Mouse (Mus musculus) right cerebral cortex, postnatal 25 days (tissue): ENCODE results near the gene Zfp943.
"Not testable (repeated sequence)": the region's sequence is repeated elsewhere in the genome, so short reads cannot be mapped to it uniquely, and the experiment has no call there.

Experiments used
- DNase-seq: peaks from one replicate; pipeline ENCODE4 v3.0.0; 2022

Zfp943 gene

GRCm38 (mm10) chr17:21962107-21962907 is at the start of gene Zfp943, which contains the start of gene Zfp942:
Gene Zfp943, plus strand, starts transcription at chr17:21962552.
Gene Zfp942, minus strand, starts transcription at chr17:21962464.
- peak; percentile 81 for DNase-seq

GRCm38 (mm10) chr17:21963302-21963701 is 950 bp downstream of the Zfp943 start:
- DNase-seq = no peak

- DNase-seq = not testable (repeated sequence)
Measured at GRCm38 (mm10) chr17:22035594-22035993, 73.2 kb downstream of the Zfp943 start.

GRCm38 (mm10) chr17:22049403-22049802 is 87.1 kb downstream of the Zfp943 start:
- no peak for DNase-seq

GRCm38 (mm10) chr17:22053211-22053610 is 90.9 kb downstream of the Zfp943 start:
- no peak for DNase-seq

GRCm38 (mm10) chr17:22081031-22081631 is 118.8 kb downstream of the Zfp943 start:
- DNase-seq = peak; percentile 81

- DNase-seq = peak; percentile 18
Measured at GRCm38 (mm10) chr17:22083224-22083623, 120.9 kb downstream of the Zfp943 start.

GRCm38 (mm10) chr17:22118770-22119169 is 156.4 kb downstream of the Zfp943 start:
- DNase-seq = no peak
